Mouse (Mus musculus): Measurements from ENCODE around the gene Txndc5. TPM values are rescaled to one million over a fixed set of nuclear protein-coding genes. Genes with fewer than 3 reads are reported as not detected.

The Txndc5 gene
- total RNA-seq (2012; rRNA removed) (131 and 171 TPM in 2 replicates), total RNA-seq (2014; rRNA removed) (111 and 120 TPM in 2 replicates), polyA plus RNA-seq (2012; ENCODE audit: insufficient read length, low read depth) (145 and 155 TPM in 2 replicates)

GRCm38 (mm10) chr13:38528687-38529294 lies at the start of gene Txndc5:
Gene Txndc5, minus strand, starts transcription at chr13:38528824.
- peak within 1 kb of the TSS; percentile 50 for H3K27ac ChIP-seq (ENCODE audit: insufficient read depth, low read depth)
- peak within 1 kb of the TSS; percentile 87 to 93 (median 89) for H3K4me3 ChIP-seq (replicated peaks in 1 of 3; ENCODE audit: low read depth in 2 of 3, low read length in 2 of 3, poor library complexity in 1 of 3)
- in situ Hi-C loops (cut with MboI; ENCODE audit: low pct_ligation_motif_present, low pct_unique_long_range_greater_than_20kb, low sequenced_read_pairs) (no loop called here), dilution Hi-C loops (cut with MboI; ENCODE audit: extremely low pct_ligation_motif_present, extremely low pct_unique_long_range_greater_than_20kb, low sequenced_read_pairs) (no loop called here)
- peaks cover 13 to 41% of the 10 kb centered on the region in 2 experiments for H3K4me1 ChIP-seq (ENCODE audit: control insufficient read depth in 1 of 2, insufficient read depth in 2 of 2)
- peaks cover 5 to 23% of the 10 kb centered on the region in 2 experiments for H3K36me3 ChIP-seq (replicated peaks in 1 of 2; ENCODE audit: control insufficient read depth in 1 of 2, insufficient read depth in 1 of 2, low read length in 1 of 2)
- no peak for DNase-seq (ENCODE audit: extremely low read depth)
- H3K79me2 ChIP-seq (replicated peaks; ENCODE audit: control insufficient read depth, extremely low read depth, insufficient read depth, poor library complexity, severe bottlenecking), result peaks cover 39% of the 10 kb centered on the region
- no peaks in the 10 kb centered on the region for H3K27me3 ChIP-seq (replicated peaks)
- peaks cover 11% of the 10 kb centered on the region for H3K9me3 ChIP-seq (replicated peaks; ENCODE audit: low read length)
- no peak for TF ChIP-seq RAD21 (IDR thresholded peaks at IDR 0.05; ENCODE audit: low read depth, low read length)
- H3K9ac ChIP-seq (ENCODE audit: insufficient read depth, low read depth), result peak within 1 kb of the TSS; percentile 93
- peak within 1 kb of the TSS; percentile 93 for H3K4me2 ChIP-seq (ENCODE audit: insufficient read depth, low read depth, poor library complexity, severe bottlenecking)

- no peak overlapping the region for H3K4me2 ChIP-seq (ENCODE audit: insufficient read depth, low read depth, poor library complexity, severe bottlenecking)
- dilution Hi-C loops (cut with MboI; ENCODE audit: extremely low pct_ligation_motif_present, extremely low pct_unique_long_range_greater_than_20kb, low sequenced_read_pairs), result no loop called here
- H3K4me1 ChIP-seq (ENCODE audit: control insufficient read depth in 1 of 2, insufficient read depth in 2 of 2), result peaks cover 0 to 1% of the 10 kb centered on the region in 2 experiments; a peak in 1 of 4 replicates
- no peak for TF ChIP-seq JUND (conservative IDR thresholded peaks at IDR 0.05; ENCODE audit: low read depth, low read length)
- no peak for TF ChIP-seq E2F4 (IDR thresholded peaks at IDR 0.05; ENCODE audit: insufficient replicate concordance, low read depth, low read length)
- no peak for TF ChIP-seq SIN3A (IDR thresholded peaks at IDR 0.05; ENCODE audit: low read length)
- TF ChIP-seq TBP (conservative IDR thresholded peaks at IDR 0.05; ENCODE audit: low read depth, low read length), result no peak
- TF ChIP-seq CHD2 (IDR thresholded peaks at IDR 0.05; ENCODE audit: low read length), result no peak
- TF ChIP-seq ZKSCAN1 (IDR thresholded peaks at IDR 0.05; ENCODE audit: borderline replicate concordance, low read depth, low read length), result no peak
- no peak overlapping the region for H3K27ac ChIP-seq (ENCODE audit: insufficient read depth, low read depth)
- H3K9me3 ChIP-seq (replicated peaks; ENCODE audit: low read length), result peaks cover 6% of the 10 kb centered on the region
- H3K36me3 ChIP-seq (replicated peaks in 1 of 2; ENCODE audit: control insufficient read depth in 1 of 2, insufficient read depth in 1 of 2, low read length in 1 of 2), result no peaks in the 10 kb centered on the region
- no peak overlapping the region for H3K4me3 ChIP-seq (replicated peaks in 1 of 3; ENCODE audit: low read depth in 2 of 3, low read length in 2 of 3, poor library complexity in 1 of 3)
- no peak for DNase-seq (ENCODE audit: extremely low read depth)
- in situ Hi-C loops (cut with MboI; ENCODE audit: low pct_ligation_motif_present, low pct_unique_long_range_greater_than_20kb, low sequenced_read_pairs), result loop anchor here (25.0 kb wide), 3 partner anchors 237 to 512 kb away; partner anchors contain the start of genes Bmp6 and Snrnp48
- H3K27me3 ChIP-seq (replicated peaks), result no peaks in the 10 kb centered on the region
- H3K9ac ChIP-seq (ENCODE audit: insufficient read depth, low read depth), result no peak overlapping the region
- H3K79me2 ChIP-seq (replicated peaks; ENCODE audit: control insufficient read depth, extremely low read depth, insufficient read depth, poor library complexity, severe bottlenecking), result no peaks in the 10 kb centered on the region
These were observed 46.0 kb upstream of the Txndc5 start for GRCm38 (mm10) chr13:38574668-38575067.

- DNase-seq (ENCODE audit: extremely low read depth), result no peak
- no peaks in the 10 kb centered on the region for H3K9me3 ChIP-seq (replicated peaks; ENCODE audit: low read length)
- in situ Hi-C loops (cut with MboI; ENCODE audit: low pct_ligation_motif_present, low pct_unique_long_range_greater_than_20kb, low sequenced_read_pairs), result no loop called here
- no peak overlapping the region for H3K27ac ChIP-seq (ENCODE audit: insufficient read depth, low read depth)
- no peaks in the 10 kb centered on the region for H3K36me3 ChIP-seq (replicated peaks in 1 of 2; ENCODE audit: control insufficient read depth in 1 of 2, insufficient read depth in 1 of 2, low read length in 1 of 2)
- no peak overlapping the region for H3K4me3 ChIP-seq (replicated peaks in 1 of 3; ENCODE audit: low read depth in 2 of 3, low read length in 2 of 3, poor library complexity in 1 of 3)
- H3K79me2 ChIP-seq (replicated peaks; ENCODE audit: control insufficient read depth, extremely low read depth, insufficient read depth, poor library complexity, severe bottlenecking), result no peaks in the 10 kb centered on the region
- TF ChIP-seq SMC3 (IDR thresholded peaks at IDR 0.05; ENCODE audit: low read depth, low read length), result no peak
- no peaks in the 10 kb centered on the region for H3K27me3 ChIP-seq (replicated peaks)
- peaks cover 0 to 6% of the 10 kb centered on the region in 2 experiments; a peak in 2 of 4 replicates for H3K4me1 ChIP-seq (ENCODE audit: control insufficient read depth in 1 of 2, insufficient read depth in 2 of 2)
- no peak overlapping the region for H3K4me2 ChIP-seq (ENCODE audit: insufficient read depth, low read depth, poor library complexity, severe bottlenecking)
- no peak overlapping the region for H3K9ac ChIP-seq (ENCODE audit: insufficient read depth, low read depth)
- dilution Hi-C loops (cut with MboI; ENCODE audit: extremely low pct_ligation_motif_present, extremely low pct_unique_long_range_greater_than_20kb, low sequenced_read_pairs), result no loop called here
These were observed 44.7 kb upstream of the Txndc5 start for GRCm38 (mm10) chr13:38573281-38573680.

Data from CH12.LX (cell line).